Mouse (Mus musculus) heart, adult 8-10 months (tissue): ENCODE data around the gene Rgs10. TPM values are rescaled to one million over a fixed set of nuclear protein-coding genes. Genes with fewer than 3 reads are reported as not detected.

Experiments
- DNase-seq: peaks from one replicate; pipeline ENCODE4 v3.0.0; 2022; ENCODE audit warnings: low spot score
- total RNA-seq, 4 experiments: library from RNA; stranded (reverse); gene quantifications; 2 replicates each; pipeline ENCODE4 v1.2.4; 2022

Rgs10 gene
- 10 to 100 TPM in 1 of 4 experiments, 1 to 10 TPM in 3; 6.9 to 11.3 (median 9.2) TPM for total RNA-seq

DNA sequence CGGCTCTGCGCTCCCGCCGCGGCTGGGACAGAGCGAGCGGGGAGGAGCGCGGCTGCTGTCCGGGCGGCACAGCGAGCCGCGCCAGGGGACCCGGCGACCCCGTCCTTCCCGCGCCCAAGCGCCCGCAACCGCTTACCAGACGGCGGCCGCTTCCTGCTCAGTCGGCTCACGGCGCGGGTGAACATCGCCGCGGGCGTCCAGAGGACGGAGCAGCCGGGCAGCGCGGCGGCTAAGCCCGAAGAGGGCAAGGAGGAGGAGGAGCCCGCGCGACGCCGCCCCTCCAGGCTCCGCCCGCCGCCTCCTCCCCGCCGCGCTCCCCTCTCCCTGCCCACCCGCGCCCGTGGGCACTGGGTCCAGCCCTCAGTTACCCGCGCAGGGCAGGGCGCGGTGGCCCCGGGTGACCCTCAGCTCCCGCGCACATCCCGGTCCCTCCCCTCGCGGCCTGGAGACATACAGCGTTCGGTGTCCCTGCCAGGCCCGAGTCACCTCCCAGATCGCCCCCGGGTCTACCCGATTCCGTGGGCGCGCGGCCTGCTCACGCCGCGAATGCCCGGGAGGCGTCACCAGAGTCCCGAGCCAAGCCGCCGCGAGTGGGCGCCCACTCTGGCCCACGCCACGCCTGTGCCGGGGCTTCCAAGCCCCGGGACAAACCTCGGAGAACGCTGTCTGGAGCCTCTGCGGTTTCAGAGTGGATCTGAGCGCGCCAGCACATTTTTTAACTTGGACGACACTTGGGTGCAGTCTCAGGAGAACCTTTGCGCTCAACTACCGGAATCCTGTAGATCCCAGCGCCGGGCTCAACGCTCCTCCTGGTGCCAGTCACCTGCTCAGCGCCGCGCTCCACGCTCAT, at the start of gene Rgs10:
Gene Rgs10 (minus strand): TSS at position 829 of the 850 bp plus-strand sequence.
- peak; percentile 35 for DNase-seq

DNA sequence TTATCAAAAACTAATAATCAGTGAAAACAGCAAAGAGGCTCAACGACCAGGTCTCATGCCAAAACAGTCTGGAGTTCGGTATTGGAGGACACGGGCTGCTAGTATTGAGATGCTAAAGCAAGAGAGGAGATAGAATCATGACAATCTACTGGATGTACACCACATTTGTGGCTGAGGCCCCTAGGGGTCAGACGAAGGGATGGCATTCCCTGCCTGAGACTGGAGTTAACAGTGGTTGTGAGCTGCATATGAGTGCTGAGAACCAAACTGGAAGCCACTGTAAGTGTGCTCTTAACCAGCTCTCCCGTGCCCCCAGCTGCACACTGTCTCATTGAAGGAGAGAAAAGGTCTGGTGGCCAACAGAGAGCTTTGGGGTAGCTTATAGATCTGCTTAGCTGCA, 43.8 kb upstream of the Rgs10 start:
- DNase-seq = no peak

DNA sequence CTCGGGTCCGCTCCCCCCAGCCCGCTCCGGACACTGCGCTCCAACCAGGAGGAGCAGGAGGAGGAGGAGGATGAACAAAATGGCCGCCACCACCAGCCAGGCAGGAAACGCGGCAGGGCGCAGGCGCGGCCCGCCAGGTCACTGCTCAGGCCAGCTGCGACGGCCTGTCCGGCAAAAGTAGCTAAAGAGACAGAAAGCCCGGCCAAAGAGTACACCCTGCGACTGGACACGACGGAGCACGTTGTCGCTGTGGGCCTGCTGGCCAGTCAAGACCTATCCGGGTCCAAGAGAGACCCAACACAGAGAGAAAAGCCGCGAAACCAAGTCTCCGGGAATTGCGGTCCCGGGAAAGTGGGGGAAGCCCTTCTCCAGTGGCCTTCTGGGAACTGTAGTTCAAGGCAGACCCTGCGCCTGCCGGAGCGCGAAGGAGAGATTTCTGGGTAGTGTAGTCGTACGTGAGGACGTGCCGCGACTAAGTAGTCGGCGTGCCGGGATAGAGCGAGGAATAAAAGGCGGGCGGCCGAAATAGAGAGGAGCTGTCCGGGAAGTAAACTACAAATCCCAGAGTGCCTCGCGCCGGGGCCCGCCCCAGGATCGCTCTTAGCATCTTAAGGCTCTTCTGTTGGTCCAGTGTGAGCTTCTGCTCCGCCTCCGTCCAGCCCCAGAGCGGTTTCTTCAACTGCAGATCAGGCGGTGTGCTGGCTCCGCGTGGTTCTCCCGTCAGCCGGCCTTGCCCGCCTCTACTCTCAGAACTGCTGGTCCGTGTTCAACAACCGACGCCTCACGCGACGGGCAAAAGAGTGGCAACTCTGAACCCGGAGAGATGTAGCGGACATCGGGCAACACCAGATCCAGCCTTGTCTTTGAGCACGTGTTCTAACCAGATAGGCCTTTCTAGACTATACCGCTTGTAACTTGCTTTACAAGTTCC, 43.0 kb upstream of the Rgs10 start, which contains the start of gene Tial1:
Gene Tial1 (minus strand): TSS at position 433 of the 931 bp plus-strand sequence.
- DNase-seq = peak; percentile 98

DNA sequence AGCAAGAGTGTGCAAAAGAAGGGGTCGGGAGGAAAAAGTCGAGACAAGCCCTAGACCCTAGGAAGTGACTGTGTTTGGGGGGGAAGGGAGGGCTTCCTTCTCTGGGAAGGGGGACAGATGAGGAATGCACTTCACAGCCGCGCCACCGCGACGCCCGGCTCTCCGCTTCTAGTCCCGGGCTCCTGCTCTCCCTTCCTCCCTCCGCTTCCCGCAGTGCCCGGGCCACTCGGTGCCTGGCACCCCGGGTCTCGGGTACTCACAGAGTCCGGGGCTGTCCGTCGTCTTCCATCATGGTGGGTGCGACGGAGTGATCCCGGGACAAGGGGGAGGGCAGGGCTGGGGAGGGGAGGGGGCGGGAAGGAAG, 42.3 kb upstream of the Rgs10 start:
- DNase-seq = no peak

DNA sequence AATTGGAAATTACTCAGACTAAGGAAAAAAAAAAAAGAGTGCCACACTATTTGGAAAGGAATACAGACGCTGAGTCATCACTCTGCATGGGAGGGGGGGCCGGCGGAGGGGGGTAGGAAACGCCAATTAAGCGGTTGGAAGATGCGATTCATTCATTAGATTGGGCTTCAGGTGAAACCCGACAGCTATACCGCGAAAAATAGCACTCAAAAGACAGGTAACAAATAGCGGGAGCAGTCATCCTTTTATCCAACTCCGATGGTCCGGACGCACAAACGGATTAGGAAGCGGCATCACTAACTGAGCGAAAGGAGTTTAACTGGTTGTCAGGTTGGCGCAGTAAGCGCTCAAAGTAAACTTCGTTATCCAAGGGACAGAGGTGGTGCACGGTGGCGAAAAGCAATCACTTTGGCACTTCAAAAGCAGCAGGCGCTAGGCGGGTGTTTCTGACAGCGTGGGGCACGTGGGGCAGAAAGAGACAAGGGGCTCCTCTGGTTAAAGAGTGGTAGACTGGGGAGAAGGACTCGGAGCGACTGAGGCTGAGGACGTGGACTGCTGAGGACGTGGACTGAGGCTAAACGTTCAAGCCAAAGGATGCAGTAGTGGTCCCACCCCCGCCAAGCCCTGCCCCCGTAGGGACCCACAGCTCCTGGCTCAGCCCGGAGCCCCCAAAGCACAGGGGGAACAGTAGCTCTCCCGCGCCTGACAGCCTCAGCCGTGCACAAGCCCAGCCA, 41.7 kb upstream of the Rgs10 start:
- DNase-seq = peak; percentile 34

DNA sequence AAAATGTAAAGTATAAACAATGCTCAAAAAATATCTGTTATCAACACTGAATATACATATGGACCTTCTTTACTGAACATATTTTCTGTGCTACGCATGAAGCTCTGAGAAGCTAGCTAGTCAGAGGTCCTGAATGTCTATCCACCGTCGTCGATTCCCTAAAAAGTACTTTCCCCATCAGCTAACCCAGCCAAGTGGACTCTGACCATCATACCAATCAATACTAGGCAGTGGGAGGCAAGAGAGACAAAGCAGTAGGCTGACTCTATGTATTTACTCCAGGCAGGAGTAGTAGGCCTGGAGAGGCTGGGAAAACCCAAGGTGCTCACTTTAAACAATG, 41.2 kb upstream of the Rgs10 start:
- DNase-seq = no peak

DNA sequence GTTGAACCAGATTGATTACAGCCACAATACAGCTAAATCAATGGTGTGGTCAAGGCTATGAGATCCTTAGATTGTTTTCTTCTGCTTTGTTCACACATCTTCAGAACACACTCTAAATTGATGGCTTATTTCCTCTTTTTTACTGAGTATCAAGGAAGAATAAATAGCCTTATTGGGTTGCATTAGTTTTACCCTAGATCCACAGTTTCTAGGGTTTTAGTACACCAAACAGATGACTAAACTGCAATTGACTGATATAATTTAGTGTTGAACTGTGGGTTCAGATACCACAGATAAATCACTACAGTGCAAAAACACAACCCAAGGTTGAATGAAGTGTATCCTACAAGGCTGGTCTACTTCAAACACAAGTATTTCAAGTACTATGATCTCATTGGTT, 39.5 kb upstream of the Rgs10 start:
- DNase-seq = no peak

DNA sequence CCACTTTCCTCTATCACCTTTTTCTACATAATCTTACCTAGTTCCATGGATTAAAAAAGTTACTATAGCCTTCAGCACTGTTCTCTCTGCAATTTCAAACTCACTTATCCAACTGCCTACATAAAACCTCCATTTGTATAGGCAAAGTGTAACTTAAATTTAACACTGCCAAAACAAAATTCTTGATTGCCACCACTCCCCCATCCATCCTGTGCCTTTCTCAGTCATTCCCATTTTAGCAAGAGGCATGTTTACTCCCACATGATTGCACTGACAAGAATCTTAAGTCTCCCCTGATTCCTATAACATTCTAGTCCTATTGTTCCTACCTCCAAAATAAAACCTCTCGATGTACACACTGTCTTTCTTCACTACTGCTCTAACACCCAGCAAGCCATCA, 34.2 kb upstream of the Rgs10 start:
- DNase-seq = no peak

DNA sequence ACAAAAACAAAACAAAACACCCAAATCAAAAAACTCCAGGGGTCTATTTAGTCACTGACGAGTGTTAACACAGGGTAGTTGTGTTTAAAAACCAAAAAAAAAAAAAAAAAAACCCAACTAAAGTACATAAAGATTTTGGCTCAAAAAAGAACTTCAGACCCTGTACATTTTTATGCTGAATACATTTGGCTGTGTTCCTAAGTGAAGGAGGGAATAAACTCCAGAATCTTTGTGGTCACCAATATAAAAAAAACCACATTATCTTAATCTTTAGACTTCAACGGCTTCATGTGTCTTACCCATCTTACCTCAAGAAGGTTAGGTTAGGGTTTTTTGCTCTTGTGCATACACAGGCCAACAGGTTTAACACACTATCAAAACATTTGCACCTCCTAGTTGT, 22.0 kb upstream of the Rgs10 start:
- DNase-seq = no peak

DNA sequence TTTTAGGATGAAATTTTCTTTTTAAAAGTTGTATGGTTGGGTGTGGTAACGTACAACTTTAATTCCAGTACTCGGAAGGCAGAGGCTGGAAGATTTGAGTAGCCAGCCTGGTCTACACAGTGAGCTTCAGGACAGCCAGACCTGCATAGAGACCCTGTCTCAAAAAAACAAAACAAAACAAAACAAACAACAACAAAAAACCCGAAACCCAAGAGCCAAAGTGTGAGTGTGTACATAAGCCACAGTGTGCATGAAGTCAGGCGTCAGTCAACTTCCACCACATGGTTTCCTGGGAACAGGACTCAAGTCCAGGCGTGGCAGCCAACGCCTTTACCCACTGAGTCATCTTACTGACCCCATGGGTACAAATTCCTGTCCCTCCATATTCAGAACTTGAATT, 20.7 kb upstream of the Rgs10 start:
- no peak for DNase-seq

DNA sequence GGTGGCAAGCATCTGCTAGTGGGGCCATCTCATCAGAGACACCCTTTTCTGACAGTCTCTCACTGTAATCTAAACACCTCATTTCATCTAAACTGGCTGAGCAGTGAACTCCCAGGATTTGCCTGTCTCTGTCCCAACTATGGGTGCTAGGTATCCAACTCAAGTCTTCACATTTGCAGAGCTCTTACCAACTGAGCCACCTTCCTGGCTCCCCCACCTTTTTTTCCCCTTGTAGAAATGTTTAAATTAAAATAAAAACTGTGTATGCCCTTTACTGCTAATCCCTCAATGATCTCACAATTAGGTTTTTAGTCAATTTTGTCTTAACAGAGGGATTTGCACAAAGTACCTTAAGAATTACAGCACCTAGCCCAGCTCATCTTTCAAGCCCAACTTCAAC, 19.6 kb upstream of the Rgs10 start:
- no peak for DNase-seq

DNA sequence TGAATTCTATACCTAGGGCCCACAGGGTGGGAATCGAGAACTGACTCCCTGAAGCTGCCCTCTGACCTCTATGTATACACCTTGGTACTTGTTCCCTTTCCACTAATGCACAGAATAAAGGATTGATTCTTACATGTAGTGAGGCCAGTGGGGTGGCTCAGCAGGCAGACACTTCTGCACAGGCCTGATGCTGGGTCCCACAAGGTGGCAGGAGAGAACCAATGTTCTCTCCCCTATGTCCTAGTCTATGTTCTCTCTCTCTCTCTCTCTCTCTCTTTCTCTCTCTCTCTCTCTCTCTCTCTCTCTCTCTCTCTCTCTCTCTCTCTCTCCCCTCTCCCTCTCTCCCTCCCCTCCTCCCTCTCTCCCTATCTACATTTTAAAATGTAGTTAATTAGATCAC, 14.7 kb upstream of the Rgs10 start:
- no peak for DNase-seq

DNA sequence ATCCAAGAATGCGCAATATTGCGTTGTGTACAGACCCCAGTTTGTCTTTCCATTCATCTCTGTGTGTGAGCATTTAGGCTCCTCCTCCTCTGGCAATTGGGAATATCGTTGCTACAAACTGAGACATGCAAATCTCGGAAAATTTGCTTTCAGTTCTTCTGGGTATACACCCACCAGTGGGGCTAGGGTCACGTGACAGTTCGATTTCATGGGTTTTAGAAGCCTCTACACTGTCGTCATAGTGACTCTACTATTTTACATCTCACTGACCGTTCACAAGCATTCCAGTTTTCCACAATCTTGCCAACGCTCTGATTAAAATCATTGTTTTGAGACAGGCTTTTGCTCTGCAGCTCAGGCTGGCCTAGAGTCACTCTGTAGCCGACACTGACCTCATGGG, 14.0 kb upstream of the Rgs10 start:
- DNase-seq = no peak

DNA sequence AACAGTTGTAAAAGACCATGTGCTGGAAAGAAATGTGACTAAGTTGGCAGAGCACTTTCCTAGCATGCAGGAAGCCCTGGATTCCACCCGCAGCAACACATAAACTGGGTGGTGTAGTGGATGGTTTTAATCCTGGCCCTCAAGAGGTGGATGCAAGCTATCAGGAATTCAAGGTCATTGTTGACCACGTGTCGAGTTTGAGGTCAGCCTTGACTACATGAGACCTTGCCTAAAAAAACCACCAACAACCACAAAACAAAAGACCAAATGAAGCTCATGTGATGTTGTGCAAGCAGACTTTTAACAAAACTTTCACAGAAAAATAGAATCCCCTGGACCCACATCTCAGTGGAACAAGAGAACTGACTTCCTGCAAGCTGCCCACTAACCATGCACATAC, 3.9 kb upstream of the Rgs10 start:
- DNase-seq = no peak

DNA sequence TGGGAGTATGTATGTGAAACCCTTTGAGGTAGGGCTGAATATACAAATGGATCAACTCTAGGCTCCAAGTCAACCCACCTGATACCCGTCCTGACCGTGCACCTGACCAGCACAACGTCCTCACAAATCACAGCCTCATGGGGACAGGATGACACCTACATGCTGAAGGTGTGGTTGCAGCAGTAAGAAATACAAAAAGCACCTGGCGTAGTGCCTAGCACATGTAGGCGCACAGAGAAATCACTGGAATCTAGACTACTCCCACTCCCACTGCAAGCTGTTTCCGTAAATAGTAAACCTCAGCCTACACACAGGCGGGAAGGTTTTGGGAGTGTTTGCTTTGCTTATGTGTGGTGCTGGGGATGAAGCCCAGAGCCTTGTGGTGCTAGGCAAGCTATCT, 3.1 kb upstream of the Rgs10 start:
- no peak for DNase-seq

DNA sequence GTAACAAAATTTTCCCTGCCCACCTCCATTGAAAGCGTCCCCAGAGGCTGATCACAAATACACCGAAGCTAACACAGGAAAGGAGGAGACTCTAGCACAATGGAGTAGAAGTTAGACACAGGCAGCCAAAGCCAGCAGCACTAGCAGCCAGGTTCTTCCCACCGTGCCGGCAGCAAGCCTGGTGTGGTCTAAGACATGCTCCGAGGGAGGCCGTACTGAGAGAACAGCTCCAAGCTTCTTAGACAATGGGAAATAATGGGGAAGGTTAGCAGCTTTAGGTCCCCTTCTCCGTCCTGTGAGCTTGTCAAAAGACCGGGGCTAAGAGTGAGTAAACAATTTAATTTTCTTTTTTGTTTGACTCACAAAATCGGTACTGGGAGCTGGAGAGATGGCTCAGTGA, 1.1 kb upstream of the Rgs10 start:
- no peak for DNase-seq

DNA sequence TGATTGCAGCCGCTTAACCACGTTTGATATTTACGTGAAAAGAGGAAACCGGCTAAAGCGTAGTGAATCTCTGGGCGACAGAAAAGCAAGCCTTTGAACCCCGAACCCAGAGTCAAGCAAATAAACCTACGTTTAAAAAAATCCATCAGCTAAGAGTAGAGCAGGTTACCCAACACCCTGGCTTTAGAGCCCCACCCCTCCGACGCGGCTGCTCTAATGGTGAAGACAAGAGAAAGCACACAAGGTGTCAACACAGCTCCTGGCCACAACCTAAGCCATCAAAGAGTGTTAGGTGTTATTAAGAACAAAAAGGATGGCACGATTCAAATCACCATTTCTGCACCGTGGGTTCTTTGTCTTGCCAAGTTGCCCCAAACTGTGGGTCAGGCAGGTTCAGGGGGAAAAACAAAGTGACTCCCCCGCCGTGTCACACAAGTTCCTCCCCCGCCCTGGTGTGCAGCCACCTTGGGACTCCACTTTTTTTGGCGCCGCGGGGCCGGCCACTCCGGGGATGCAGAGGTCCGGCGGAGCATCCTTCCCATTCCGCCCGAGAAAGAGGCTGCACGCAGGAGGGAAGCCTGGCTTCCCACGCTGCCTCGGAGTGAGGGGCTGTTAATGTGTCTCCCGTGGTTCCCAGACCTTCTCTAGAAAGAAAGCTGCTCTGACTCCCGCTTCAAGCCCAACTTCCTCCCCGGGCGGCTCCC, 1.2 kb downstream of the Rgs10 start:
- no peak for DNase-seq

DNA sequence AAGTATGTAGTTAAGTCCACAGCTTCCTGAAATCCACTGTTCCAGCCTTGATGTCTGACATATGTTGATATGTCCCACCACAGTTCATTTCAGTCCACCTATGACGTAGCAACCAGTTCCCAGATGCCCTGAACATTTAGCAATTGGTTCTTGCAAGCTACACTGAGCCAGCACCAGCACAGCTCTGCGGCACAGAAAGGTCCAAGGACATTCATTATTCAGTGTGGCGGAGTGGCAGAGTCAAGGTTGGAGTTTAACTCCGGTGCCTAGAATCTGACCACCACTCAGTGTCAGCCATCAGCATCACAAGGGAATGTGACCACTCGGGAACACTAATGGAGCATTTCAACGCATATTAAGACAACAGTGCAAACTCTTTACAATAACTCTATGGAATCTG, 1.9 kb downstream of the Rgs10 start:
- no peak for DNase-seq

DNA sequence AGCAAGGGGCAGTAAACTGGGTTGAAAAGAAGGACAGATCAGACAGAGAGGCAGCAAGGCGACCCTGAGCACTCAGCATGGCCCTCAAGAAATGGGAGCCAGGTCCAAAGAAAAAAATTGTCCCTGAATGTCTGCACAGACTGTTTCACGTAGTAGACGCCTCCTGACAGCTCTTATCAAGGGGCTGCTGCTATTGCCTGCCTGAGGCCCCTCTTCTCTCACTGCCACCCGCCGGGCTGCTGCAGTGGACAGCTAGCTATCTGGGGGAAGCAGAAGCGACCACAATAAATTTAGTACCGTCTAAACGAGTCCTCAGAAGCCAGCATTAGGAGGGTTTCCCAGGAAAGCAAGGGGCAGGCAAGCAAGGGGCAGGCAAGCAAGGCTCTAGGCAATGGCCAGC, 4.1 kb downstream of the Rgs10 start:
- no peak for DNase-seq

DNA sequence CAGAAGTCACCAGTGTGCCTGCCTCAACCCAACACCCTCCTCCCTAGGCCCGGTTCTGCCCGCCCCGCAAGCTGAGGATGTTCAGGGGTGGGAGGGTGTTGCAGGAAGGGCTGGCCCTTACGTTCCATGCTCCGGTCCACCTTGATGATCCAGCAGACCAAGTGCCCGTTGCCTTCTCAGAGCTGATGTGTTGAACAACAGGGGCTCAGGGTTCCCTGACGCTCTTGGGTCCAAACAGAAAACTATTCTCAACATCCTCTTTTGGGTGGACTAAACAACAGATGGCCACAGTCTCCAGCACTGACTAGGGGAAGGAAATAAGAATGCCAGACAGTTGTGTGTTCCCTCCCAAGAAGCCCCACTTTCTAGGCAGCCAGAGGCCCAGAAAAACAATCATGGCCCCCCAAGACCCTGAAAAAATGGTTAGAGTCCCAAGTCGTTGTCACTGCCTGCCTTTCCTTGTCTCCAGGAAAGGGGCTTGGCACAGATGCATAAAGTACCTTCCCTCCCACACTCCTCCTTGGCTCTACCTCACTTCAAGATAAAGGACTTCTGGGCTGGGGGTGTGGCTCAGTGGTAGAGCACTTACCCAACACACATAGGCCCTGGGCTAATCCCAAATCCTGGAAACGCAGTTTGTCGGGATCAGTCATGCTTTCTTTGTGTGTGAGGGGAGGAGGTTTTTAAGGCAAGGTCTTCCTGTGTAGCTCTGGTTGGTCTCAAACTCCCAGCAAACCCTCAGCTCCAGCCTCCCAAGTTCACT, 6.3 kb downstream of the Rgs10 start:
- DNase-seq = peak; percentile 6
